Mouse (Mus musculus) common myeloid progenitor, adult 5-6 weeks (primary cell): ENCODE results near the gene Ssr3. TPM values are rescaled to one million over a fixed set of nuclear protein-coding genes. Genes with fewer than 3 reads are reported as not detected.

Source experiments
- total RNA-seq: library from RNA; stranded (forward); fragments of 200-1000, 187-1606 nt; gene quantifications from 2 replicates; pipeline ENCODE4 v1.2.3, GENCODE M21; 2017

The Ssr3 gene
- total RNA-seq, 1 experiment from 2014 or later = 292 TPM

Other genes with a start within 250 kb of the Ssr3 start
- 23.1 and 27.2 TPM in 2 replicates for gene Tiparp, start 135.8 kb upstream of the Ssr3 start, total RNA-seq